Mouse (Mus musculus) layer of hippocampus, postnatal 36 days (tissue): ENCODE data around the gene Gm12184. TPM values are rescaled to one million over a fixed set of nuclear protein-coding genes. Genes with fewer than 3 reads are reported as not detected.
"Not testable (repeated sequence)": the region's sequence is repeated elsewhere in the genome, so short reads cannot be mapped to it uniquely, and the experiment has no call there.

Experiments used
- DNase-seq, 2 experiments: peaks; one replicate each; pipeline ENCODE4 v3.0.0; 2022
- total RNA-seq, 2 experiments: library from RNA; stranded (reverse); gene quantifications; 2 replicates each; pipeline ENCODE4 v1.2.3; 2021

Gm12184 gene
- total RNA-seq, 2 experiments from 2014 or later: 0.40 to 1.3 TPM

DNA sequence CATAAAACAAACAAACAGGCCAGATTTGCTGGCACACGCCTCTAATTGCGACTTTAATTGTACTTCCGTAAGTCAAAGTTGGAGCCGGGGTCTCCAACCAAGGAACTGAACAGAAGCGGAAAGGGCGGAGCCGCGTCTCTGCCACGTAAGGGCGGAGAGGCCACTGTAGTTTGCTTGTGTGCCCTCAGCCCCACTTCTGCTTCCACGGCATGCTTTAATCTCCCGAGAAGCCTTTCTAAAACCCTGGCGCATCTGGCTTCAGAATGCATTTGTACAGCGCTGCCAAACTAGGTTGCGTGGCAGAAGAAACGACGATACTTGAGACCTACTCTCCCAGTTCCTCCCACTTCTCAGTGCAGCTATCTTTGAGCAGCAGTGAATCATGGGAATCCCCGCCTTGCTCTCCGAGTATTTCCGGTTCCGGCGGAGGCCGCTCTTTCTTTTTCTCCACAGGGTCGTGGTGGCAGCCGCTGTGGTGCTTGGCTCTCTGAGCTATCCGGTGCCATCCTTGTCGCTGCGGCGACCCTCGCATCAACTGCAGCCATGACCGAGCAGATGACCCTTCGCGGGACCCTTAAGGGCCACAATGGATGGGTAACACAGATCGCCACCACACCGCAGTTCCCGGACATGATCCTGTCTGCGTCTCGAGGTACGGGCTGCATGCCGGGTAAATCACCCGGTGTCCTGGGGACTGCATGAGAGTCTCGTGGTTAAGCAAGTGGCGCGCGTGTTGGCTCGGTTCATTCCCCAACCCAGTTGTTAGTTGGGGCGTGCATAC lies 26.3 kb downstream of the Gm12184 start, which contains the start of gene Rack1:
Rack1 (plus strand) TSS at position 412 of the 781 bp plus-strand sequence.
- DNase-seq: peak; percentile 91 to 93

DNA sequence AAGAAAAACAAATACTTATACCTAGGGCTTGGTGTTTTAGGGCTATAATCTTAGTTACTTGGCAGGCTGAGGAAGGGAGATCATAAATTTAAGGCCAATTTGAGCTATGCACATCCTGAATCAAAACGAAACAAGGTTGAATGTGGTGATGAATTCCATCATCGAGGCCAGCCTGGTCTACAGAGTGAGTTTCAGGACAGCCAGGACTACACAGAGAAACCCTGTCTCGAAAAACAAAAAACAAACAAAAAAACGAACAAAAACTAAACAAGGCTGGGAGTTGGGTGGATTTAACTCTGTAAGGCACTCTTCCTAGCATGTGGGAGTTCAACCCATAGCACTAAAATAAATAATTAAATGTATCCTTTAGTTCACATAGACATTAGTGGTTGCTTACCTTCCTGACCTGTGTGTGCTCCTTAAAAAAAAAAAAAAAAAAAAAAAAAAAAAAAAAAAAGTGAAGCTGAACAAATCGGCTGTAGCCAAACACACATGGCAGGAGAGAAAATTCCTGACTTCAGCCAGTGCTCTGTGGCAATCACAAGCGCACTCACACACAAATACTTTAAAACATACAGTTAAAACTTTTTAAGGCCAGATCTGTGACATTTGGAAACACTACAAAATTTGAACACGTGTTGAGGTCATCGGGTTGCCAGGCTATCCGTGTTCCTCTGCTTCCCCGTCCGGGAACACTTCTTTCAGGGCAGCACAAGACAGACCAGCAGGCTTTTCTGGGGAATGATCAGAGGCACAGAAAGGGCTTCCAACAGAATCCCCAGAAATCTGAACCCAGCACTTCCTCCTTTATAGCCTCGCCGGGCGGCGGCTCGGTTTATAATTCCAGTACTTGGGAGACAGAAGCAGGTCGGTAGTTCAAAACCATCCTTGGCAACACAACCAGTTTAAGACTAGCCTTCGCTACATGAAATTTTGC lies 27.2 kb downstream of the Gm12184 start:
- DNase-seq: no peak

DNA sequence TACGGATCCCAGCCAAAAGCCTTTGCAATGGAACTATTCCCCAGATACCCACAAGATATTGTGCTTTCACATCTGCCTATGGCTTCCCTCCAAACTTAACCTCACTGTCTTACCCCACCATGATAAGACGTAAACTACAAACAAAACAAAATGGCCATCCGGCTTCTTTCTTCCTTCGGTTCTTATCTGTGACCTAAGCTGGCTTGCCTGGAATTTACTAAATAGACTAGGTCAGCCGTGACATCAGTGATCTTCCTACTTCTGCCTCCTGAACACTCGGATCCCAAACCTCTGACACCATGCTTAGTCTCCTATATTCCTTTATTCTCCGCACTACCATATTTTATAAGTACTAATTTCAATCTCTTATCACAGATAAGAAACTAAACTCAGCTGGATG lies 28.1 kb downstream of the Gm12184 start:
- DNase-seq: no peak

DNA sequence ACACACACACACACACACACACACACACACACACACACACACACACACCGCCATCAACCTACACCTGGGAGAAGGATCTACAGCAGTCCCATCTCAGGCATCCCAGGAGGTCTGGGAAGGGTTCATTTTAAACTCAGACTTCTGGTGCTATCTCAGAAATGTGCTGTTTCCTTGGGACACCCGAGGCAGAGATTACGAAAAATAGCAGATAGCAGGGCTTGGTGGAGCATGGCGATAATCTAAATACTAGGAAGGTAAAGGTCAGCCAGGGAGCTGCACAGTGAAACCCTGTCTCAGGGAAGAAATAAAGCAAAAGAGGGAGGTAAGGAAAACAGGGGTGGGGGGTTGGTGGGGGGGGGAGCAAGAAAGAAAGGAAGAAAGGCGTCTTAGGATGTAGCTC lies 29.2 kb downstream of the Gm12184 start:
- DNase-seq: no peak

DNA sequence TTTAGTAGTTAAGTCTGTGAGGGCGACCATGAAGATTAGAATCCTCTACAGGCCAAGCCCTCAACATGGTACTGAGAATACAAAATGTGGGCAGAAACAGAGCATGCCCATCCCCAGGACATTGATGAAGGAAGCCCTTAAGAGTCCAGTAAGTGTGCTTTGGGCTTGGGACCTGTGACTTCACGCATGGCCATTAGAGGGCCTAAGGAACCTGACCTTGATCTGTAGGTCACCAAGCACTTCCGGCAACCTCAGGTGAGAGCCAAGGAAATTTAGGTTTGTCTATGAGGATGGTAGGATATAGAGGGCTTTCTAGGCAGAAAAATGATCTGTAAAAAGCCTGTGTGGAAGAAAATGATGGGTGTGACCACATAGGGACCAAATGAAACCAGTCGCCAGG lies 30.2 kb downstream of the Gm12184 start:
- DNase-seq: no peak

DNA sequence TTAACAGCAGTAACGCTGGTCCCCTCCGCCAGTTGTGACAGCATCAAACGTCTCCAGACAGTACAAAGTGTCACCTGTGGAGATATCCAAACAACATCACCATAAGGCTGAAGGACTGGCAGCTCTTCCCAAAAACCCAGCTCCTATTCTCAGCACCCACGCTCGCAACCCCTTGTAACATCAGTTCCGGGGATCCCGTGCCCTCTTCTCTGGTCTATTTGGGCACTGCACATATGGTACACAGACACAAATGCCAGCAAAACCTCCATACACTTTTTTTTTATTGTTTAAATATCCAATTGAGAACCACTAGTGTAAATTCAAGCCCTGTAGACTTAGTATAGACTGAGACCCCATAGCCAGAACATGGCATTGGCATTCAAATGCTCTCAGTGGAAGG lies 31.2 kb downstream of the Gm12184 start:
- DNase-seq: no peak

DNA sequence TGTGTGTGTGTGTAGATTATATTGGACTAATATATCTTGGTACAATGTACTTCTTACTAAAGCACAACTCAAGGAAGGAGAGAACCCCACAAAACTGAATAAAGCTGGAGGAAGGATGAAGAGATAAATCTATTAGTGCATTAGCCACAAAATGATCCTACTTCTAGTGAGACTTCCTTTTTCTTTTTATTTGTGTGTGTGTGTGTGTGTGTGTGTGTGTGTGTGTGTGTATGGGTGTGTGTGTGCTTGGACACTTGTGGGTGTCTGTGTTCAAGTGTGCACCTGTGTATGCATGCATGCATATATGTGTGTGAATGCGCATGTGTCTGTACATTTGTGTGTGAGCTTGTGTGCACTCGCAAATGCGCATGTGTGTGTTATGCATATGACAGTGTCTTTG lies 33.3 kb downstream of the Gm12184 start:
- no peak for DNase-seq

DNA sequence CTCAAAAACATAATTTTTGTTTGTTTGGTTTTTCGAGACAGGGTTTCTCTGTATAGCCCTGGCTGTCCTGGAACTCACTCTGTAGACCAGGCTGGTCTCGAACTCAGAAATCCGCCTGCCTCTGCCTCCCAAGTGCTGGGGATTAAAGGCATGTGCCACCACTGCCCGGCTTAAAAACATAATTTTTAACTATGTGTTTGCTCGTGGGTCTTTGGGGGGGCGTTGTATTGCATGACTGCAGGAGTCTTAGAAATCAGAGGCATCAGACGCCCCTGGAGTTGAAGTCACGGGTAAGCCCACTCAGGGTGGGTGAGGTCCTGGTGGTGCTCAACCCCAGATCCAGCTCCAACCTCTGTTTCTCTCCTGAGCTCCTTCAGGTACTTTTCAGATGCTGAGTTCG lies 34.6 kb downstream of the Gm12184 start:
- not testable (repeated sequence) for DNase-seq

DNA sequence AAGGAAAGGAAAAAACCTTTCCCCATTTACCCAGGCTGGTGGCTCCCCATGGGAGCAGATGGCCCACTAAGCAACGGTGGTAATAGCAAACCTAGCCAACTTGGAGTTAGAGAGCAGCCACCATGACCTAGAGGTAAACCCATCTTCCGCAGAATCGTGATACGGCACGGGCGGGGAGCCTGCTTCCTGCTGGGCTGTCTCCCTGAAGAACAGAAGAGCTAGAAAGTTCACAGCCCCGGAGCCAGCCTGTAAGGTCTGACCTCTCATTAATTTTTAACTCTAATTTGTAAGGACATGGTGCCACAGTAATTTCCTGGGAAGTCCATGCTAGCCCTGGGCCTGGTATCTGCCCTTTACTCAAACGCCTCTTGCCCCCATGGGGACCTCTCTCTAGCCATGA lies 35.5 kb downstream of the Gm12184 start:
- no peak for DNase-seq

DNA sequence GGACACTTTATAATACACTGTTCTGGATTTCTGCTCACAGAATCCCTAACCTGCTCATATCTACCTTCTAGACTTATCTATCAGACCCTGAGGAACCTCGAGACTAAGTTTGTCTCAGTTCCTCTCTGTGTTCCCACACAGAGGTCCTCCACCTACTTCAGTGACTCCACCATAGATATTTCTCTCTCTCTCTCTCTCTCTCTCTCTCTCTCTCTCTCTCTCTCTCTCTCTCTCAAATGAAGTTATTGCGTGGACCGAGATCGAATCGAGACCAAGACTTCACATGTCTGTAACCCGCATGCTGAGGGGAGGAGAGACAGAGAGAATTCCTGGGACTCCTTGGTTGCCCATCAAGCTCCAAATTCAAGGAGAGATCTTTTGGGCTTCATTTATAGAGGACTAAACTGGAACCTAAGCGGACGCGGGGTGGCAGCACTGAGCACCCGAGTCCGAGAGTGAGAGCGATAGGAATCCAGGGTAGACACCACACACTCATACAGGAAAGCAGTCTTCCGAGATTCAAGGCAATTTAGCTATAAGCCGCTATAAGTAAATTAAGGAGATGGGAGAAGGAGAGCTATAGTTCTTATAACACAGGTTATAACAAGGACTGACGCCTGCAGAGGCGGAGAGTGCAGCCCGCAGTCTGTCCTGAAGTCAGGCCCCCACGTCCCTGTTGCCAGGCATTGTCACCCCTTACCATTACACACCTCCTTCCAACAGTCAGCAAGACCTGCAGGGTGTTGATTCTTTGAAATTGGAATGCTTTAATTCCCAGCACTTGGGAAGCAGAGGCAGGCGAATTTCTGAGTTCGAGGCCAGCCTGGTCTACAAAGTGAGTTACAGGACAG lies 36.3 kb downstream of the Gm12184 start:
- DNase-seq: peak; percentile 79

DNA sequence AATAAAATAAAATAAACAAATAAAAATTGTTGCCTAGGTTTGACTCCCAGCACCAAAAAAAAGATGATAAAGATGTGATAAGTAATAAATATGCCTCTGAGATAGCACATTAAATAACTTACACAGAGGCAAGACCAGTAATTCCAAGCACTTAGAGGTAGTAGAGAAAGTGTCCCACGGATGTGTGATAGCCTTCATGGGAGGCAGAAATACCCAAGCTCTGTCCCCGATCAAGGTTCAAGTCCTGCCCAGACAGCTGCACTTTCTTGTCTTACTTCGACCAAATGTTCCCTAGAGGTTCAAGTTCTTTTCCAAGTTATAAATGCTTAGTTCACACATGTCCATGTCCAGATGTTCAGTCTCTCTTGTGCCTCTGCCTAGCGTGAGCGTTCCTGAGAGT lies 37.2 kb downstream of the Gm12184 start:
- no peak for DNase-seq

DNA sequence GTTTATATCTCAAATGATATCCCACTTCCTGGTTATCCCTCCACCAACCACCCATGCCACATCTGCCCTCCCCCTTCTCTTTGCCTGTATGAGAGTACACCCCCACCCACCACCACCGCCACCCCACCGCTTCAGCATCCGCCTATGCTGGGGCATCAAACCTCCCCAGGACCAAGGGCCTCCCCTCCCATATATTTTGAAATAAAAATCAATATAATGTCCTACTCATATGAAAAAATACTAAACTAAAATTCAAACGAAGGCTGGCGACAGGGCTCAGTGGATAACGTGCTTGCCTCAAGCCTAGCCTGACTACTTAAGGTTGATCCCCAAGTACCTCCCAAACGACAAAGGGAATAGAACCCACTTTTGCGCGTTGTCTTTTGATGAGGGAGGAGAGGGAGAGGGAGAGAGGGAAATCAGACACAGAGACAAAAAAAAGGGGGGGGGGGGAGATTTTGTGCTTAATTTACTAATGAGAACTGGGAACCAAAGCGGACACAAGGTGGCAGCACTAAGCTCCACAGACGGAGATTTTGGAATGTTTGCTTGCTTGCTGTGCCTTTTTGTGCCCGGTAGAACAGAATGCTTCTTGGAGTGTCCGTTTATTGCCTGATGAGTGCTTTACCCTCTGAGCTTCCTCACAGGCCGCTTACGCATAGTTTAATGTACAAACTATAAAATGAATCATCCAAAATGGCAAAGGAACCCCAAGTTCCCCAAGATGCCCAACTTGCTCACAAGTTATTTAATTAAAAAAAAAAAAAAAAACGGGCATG lies 38.0 kb downstream of the Gm12184 start:
- peak; percentile 58 to 60 for DNase-seq

DNA sequence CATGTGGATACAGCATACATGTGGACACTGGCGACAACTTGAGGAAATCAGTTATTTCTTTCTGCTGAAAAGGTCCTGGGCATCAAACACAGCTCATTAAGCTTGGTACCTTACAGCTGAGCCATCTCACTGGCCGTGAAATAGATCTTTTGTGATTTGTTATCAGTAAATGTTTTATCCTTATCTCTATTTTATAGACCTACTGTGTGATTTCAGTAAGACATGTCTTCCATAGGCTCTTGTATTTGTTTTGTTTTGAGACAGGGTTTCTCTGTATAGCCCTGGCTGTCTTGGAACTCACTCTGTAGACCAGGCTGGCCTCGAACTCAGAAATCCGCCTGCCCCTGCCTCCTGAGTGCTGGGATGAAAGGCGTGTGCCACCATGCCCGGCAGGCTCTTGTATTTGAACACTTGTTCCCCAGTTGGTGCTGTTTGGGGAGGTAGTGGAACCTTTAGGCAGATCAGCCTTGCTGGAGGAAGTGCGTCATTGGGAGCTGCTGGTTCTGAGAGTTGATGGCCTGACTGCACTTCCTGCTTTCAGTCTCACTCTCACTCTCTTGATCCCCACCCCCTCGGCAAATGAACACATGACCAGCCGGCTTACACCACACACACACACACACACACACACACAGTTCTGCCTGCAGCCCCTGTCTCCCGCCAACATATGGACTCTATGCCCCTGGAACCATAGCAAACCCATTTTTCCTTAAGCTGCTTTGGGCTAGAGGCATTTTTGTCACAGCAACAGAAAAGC lies 38.8 kb downstream of the Gm12184 start:
- DNase-seq: no peak

DNA sequence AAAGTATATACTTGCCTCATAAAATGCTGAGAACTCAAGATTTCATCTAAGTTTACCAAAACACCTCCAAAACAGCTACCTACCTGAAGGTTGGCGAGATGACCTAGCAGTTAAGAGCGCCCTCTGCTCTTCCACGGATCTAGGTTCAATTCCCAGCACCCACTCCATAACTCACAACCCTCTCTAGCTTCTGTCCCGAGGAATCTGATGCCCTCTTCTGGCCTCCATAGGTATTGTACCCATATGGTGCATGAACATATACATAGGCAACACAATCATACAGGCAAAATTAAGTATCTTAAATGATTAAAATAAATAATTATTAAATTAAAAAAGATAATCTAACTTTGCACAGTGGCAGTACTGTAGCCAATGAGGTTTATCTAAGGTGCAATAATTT lies 44.2 kb downstream of the Gm12184 start:
- DNase-seq: no peak

DNA sequence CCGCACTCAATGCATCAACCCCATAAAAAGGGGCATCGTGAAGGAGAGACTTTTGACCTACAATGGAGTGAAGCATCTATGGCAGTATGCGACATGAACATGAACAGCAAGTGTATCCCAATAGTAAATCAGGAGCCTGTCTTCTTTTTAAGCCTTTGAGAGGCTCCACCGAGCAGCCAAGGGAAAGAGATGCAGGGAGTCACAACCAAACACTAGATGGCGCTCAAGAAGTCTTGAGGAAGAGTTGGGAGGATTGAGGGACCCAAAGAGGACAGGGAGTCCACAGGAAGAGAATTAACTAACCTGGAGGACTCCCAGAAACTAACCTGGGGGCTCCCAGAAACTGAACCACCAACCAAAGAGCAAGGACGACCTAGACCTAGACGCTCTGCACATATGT lies 47.0 kb downstream of the Gm12184 start:
- no peak for DNase-seq

DNA sequence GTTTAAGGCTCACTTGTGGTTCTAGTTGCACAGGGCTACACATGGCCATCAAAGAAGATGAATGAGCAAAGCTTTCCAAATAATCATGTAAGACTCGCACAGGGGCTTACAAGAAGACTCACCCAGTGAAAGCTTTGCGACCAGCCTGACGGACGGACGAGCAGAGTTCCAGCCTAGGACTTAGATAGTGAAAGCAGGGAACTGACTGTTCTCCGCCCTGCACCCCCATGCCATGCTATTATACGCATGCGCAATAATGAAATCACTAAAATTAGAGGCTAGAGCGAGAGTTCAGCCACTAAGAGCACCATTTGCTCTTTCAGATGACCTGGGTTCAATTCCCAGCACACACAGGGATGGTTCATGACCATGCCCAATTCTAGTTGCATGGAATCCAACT lies 49.2 kb downstream of the Gm12184 start:
- no peak for DNase-seq

DNA sequence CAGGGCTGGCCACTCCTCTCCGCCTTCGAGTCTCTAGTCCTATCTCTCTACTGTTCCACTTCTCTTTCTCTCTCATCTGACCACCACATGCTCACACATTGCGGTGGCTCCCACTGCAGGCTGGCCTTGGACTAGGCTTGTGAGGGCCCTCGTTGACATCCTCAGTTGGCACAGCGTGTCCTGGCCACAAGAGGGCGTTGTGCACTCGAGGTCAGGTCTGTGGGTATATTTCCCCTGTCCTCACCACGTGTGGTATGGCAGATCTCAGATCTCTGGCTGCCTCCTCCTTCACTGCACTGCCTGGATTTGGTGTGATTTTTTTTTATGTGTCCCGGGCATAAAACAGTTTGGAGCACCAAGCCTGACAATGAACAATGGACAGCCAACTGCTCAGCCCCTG lies 49.8 kb downstream of the Gm12184 start:
- DNase-seq: no peak

DNA sequence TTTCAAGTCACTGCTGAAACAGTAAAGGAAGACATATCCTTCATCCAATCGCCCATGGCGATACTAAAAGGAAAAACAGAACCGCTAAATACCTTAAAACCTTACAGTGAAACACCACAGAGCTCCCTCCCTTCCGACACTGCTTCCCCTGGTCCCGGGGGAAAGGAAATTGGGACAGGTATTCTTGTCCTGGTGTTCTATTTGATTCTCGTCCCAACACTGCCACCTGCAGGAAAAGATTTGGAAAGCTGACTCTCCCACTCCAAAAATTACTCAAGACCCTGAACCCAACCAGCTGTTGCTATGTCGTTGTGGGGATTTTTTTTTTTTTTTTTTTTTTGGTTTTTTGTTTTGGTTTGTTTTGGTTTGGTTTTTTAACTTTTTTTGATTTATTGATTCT lies 51.0 kb downstream of the Gm12184 start:
- peak in 1 of 2 experiments; percentile 53 for DNase-seq
